Mouse (Mus musculus) stomach, embryonic 14.5 days (tissue): Measurements from ENCODE around the gene Fbxo31. TPM values are rescaled to one million over a fixed set of nuclear protein-coding genes. Genes with fewer than 3 reads are reported as not detected.

Source experiments
- ATAC-seq: fragments of 200-750 bp; cut with Nextera tagmentation; 2 replicates; pipeline ENCODE4 v1.8.0; 2017; ENCODE audit warnings: low read depth, moderate TSS enrichment; ENCODE audit not compliant: insufficient number of reproducible peaks, insufficient read depth, low FRiP score
- H3K27ac ChIP-seq: fragments of 300-500 bp; sonication (generic); 2 replicates; pipeline ENCODE4 v1.5.1; 2014; ENCODE audit warnings: mild to moderate bottlenecking, low read length, moderate library complexity, mixed read lengths
- H3K27me3 ChIP-seq: fragments of 300-500 bp; sonication (generic); 2 replicates; pipeline ENCODE4 v1.6.1; 2014; ENCODE audit warnings: low read length, control low read depth, mixed read lengths; ENCODE audit not compliant: control insufficient read depth, insufficient read depth
- H3K36me3 ChIP-seq: fragments of 300-500 bp; sonication (generic); 2 replicates; pipeline ENCODE4 v1.6.1; 2014; ENCODE audit warnings: mild to moderate bottlenecking, control low read depth, low read length, moderate library complexity, mixed read lengths; ENCODE audit not compliant: control insufficient read depth, insufficient read depth
- H3K4me1 ChIP-seq: fragments of 300-500 bp; sonication (generic); 2 replicates; pipeline ENCODE4 v1.6.1; 2014; ENCODE audit warnings: low read length, control low read depth, mixed read lengths; ENCODE audit not compliant: control insufficient read depth, insufficient read depth
- H3K4me2 ChIP-seq: fragments of 300-500 bp; sonication (generic); replicated peaks from 2 replicates; pipeline ENCODE4 v1.6.1; 2014; ENCODE audit warnings: low read depth, low read length, control low read depth
- H3K4me3 ChIP-seq: fragments of 300-500 bp; sonication (generic); 2 replicates; pipeline ENCODE4 v1.5.1; 2014; ENCODE audit warnings: low read depth, low read length, control low read depth
- H3K9ac ChIP-seq: fragments of 300-500 bp; sonication (generic); replicated peaks from 2 replicates; pipeline ENCODE4 v1.6.1; 2014; ENCODE audit warnings: low read depth, mild to moderate bottlenecking, control low read depth, low read length, moderate library complexity, mixed read lengths
- H3K9me3 ChIP-seq: fragments of 300-500 bp; sonication (generic); 2 replicates; pipeline ENCODE4 v1.6.1; 2016; ENCODE audit warnings: low read depth, low read length, control low read depth; ENCODE audit not compliant: control insufficient read depth
- WGBS: fragments of 180-500 bp; shearing (Covaris S2); extraction: QIAGEN DNeasy Blood & Tissue Kit; methylation state at CpG from one replicate; pipeline ENCODE4 v1.1.7; 2014; 5-methylcytosine and 5-hydroxymethylcytosine counted together
- polyA plus RNA-seq: library from polyadenylated mRNA; unstranded; fragments of >200 nt; fragmentation: Nextera tagmentation; extraction: Ambion mirVana; gene quantifications from 2 replicates; pipeline ENCODE4 v1.2.1, GENCODE M21; 2014

Gene Fbxo31
- polyA plus RNA-seq, 1 experiment from 2014 or later: 15.0 TPM

GRCm38 (mm10) chr8:121541862-121542261 lies 36.7 kb downstream of the Fbxo31 start:
- no peak for ATAC-seq
- H3K4me2 ChIP-seq: no peak overlapping the region
- peaks cover 3% of the 10 kb centered on the region; the same call in 1 of the 2 replicates for H3K4me1 ChIP-seq
- H3K4me3 ChIP-seq: no peak overlapping the region
- no peaks in the 10 kb centered on the region for H3K27me3 ChIP-seq
- no peak overlapping the region for H3K9ac ChIP-seq
- H3K27ac ChIP-seq: no peak overlapping the region
- H3K36me3 ChIP-seq: no peaks in the 10 kb centered on the region
- no peaks in the 10 kb centered on the region for H3K9me3 ChIP-seq
- WGBS: 77% methylated on average over 19 of the region's 19 CpGs

- no peak overlapping the region for H3K4me3 ChIP-seq
- H3K4me2 ChIP-seq: no peak overlapping the region
- H3K36me3 ChIP-seq: no peaks in the 10 kb centered on the region
- no peaks in the 10 kb centered on the region for H3K27me3 ChIP-seq
- H3K9me3 ChIP-seq: no peaks in the 10 kb centered on the region
- no peak overlapping the region for H3K27ac ChIP-seq
- ATAC-seq: no peak
- H3K9ac ChIP-seq: no peak overlapping the region
- no peaks in the 10 kb centered on the region for H3K4me1 ChIP-seq
- WGBS: 56% methylated on average over 5 of the region's 5 CpGs
Observed at GRCm38 (mm10) chr8:121532381-121532780, 46.2 kb downstream of the Fbxo31 start.

DNA sequence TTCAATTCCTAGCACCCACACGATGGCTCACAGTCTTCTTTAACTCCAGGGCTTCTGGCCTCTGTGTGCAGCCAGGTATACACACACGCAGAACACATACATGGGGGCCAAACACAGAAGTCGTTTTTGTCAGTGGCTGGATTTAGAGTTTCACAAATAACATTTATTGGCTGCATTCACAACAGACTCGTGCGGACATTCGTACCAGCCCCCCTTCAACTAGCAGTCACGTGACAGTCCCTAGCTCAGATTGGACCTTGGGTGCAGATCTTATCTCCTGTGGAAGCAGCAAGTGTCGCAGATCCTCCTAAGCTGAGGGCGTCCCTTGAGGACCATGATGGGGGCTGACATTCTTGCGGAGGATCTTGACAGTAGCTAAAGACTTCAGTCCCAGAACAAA lies 48.0 kb downstream of the Fbxo31 start:
- H3K4me1 ChIP-seq: peaks cover 4% of the 10 kb centered on the region; the same call in 1 of the 2 replicates
- H3K36me3 ChIP-seq: no peaks in the 10 kb centered on the region
- no peaks in the 10 kb centered on the region for H3K9me3 ChIP-seq
- H3K9ac ChIP-seq: no peak overlapping the region
- 71% methylated on average over 10 of the region's 10 CpGs for WGBS
- no peak for ATAC-seq
- no peaks in the 10 kb centered on the region for H3K27me3 ChIP-seq
- H3K4me3 ChIP-seq: no peak overlapping the region
- no peak overlapping the region for H3K4me2 ChIP-seq
- H3K27ac ChIP-seq: no peak overlapping the region

DNA sequence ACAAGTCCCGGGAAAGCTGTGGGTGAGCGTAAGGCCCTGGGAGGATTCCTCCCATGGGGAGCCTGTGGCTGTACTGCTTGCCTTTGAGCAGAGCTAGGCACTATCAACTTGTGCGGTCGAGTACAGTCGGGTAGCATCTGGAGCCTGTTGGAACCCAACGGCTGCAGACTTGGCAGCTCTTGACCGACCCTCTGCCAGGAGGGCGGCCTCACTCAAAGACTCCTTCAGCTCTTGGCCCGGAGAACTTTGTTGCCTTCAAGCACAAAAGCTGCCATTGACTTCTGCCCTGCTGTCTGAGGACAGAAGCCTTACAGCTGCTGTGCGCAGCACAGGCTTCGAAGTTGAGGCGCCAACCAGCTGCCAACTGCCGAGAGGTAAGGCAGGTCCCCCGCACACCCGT lies 49.8 kb downstream of the Fbxo31 start:
- Histone ChIP-seq H3K27ac (no peak overlapping the region), H3K9me3 (no peaks in the 10 kb centered on the region), H3K4me2 (no peak overlapping the region), H3K9ac (no peak overlapping the region), H3K4me1 (peaks cover 4% of the 10 kb centered on the region; the same call in 1 of the 2 replicates), H3K36me3 (no peaks in the 10 kb centered on the region), H3K4me3 (no peak overlapping the region), H3K27me3 (no peaks in the 10 kb centered on the region)
- no peak for ATAC-seq
- WGBS: 72% methylated on average over 15 of the region's 15 CpGs

GRCm38 (mm10) chr8:121527751-121528150 lies 50.9 kb downstream of the Fbxo31 start:
- Histone ChIP-seq H3K27ac (no peak overlapping the region), H3K9me3 (no peaks in the 10 kb centered on the region), H3K27me3 (no peaks in the 10 kb centered on the region), H3K4me1 (peaks cover 4% of the 10 kb centered on the region; the same call in 1 of the 2 replicates), H3K36me3 (no peaks in the 10 kb centered on the region), H3K9ac (no peak overlapping the region), H3K4me2 (no peak overlapping the region), H3K4me3 (no peak overlapping the region)
- ATAC-seq: no peak
- 83% methylated on average over 9 of the region's 9 CpGs for WGBS

DNA sequence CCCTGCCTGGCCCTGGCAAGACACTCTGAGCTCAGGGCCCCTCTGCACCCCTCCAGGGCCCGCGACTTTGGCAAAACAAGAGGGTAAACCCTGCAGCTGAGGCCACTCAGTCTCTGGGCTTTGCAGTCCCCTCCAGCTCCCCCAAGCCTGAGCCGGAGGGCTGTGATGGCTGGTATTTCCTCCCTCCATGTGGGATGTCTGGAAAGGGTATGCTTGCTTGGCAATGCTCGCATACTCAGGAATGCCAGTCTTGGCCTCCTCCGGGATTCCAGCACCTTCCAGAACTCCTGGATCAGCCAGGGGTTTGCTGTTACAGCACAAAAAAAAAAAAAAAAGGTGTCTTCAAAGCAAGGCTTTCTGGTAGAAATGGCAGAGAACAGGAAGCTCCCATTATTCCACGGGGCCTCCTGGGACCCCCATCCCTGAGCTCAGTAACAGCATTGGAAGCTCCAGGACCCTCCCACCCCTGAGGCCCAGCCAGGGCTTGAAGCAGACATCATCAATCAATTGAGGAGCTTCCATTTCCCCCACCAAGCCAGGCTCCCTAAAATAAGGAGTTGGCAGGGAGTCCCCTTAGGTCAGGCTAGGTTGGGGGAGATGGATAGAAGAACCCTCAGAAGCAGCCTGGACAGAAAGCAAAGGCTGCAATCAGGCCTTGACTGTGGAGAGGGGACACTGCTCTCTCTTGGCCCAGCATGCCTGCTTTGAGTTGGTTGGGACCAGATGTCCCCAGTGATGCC lies 51.6 kb downstream of the Fbxo31 start:
- H3K4me1 ChIP-seq: peaks cover 4% of the 10 kb centered on the region; the same call in 1 of the 2 replicates
- 47% methylated on average over 6 of the region's 6 CpGs for WGBS
- H3K4me2 ChIP-seq: no peak overlapping the region
- H3K36me3 ChIP-seq: no peaks in the 10 kb centered on the region
- H3K27me3 ChIP-seq: no peaks in the 10 kb centered on the region
- H3K9ac ChIP-seq: no peak overlapping the region
- ATAC-seq: no peak
- H3K9me3 ChIP-seq: no peaks in the 10 kb centered on the region
- no peak overlapping the region for H3K27ac ChIP-seq
- no peak overlapping the region for H3K4me3 ChIP-seq

- no peak for ATAC-seq
- Histone ChIP-seq H3K4me3 (no peak overlapping the region), H3K9me3 (no peaks in the 10 kb centered on the region), H3K27ac (no peak overlapping the region), H3K9ac (no peak overlapping the region), H3K4me2 (no peak overlapping the region), H3K27me3 (no peaks in the 10 kb centered on the region), H3K4me1 (peaks cover 4% of the 10 kb centered on the region; the same call in 1 of the 2 replicates), H3K36me3 (no peaks in the 10 kb centered on the region)
- WGBS: 54% methylated on average over 18 of the region's 18 CpGs
Observed at GRCm38 (mm10) chr8:121525111-121525818, 53.3 kb downstream of the Fbxo31 start.

- WGBS: 9% methylated on average over 12 of the region's 12 CpGs
- H3K4me1 ChIP-seq: no peaks in the 10 kb centered on the region
- no peaks in the 10 kb centered on the region for H3K9me3 ChIP-seq
- H3K27me3 ChIP-seq: no peaks in the 10 kb centered on the region
- H3K4me2 ChIP-seq: no peak overlapping the region
- no peak overlapping the region for H3K27ac ChIP-seq
- H3K36me3 ChIP-seq: no peaks in the 10 kb centered on the region
- no peak overlapping the region for H3K4me3 ChIP-seq
- no peak; the same call in 1 of the 2 replicates for ATAC-seq
- no peak overlapping the region for H3K9ac ChIP-seq
Observed at GRCm38 (mm10) chr8:121513429-121513828, 65.2 kb downstream of the Fbxo31 start.
